Mouse (Mus musculus) kidney, embryonic 15.5 days (tissue): ENCODE measurements around the gene Spp2. TPM values are rescaled to one million over a fixed set of nuclear protein-coding genes. Genes with fewer than 3 reads are reported as not detected.

Experiments
- ATAC-seq: fragments of 200-750 bp; cut with Nextera tagmentation; replicated peaks from 2 replicates; pipeline ENCODE4 v1.8.0; 2017; ENCODE audit warnings: moderate TSS enrichment; ENCODE audit not compliant: low FRiP score
- H3K27ac ChIP-seq: fragments of 300-500 bp; sonication (generic); 2 replicates; pipeline ENCODE4 v1.5.1; 2015; ENCODE audit warnings: mild to moderate bottlenecking, inconsistent platforms
- H3K27me3 ChIP-seq: fragments of 300-500 bp; sonication (generic); 2 replicates; pipeline ENCODE4 v1.6.1; 2015; ENCODE audit warnings: inconsistent platforms
- H3K36me3 ChIP-seq: fragments of 300-500 bp; sonication (generic); 2 replicates; pipeline ENCODE4 v1.6.1; 2015; ENCODE audit warnings: inconsistent platforms
- H3K4me1 ChIP-seq: fragments of 300-500 bp; sonication (generic); 2 replicates; pipeline ENCODE4 v1.6.1; 2015; ENCODE audit warnings: inconsistent platforms
- H3K4me2 ChIP-seq: fragments of 300-500 bp; sonication (generic); 2 replicates; pipeline ENCODE4 v1.6.1; 2015; ENCODE audit warnings: moderate library complexity, mild to moderate bottlenecking, inconsistent platforms
- H3K4me3 ChIP-seq: fragments of 300-500 bp; sonication (generic); replicated peaks from 2 replicates; pipeline ENCODE4 v1.5.1; 2015; ENCODE audit warnings: mild to moderate bottlenecking, inconsistent platforms
- H3K9ac ChIP-seq: fragments of 300-500 bp; sonication (generic); 2 replicates; pipeline ENCODE4 v1.6.1; 2015; ENCODE audit warnings: mild to moderate bottlenecking, inconsistent platforms
- H3K9me3 ChIP-seq: fragments of 300-500 bp; sonication (generic); replicated peaks from 2 replicates; pipeline ENCODE4 v1.6.1; 2016; ENCODE audit warnings: inconsistent platforms
- WGBS: fragments of 180-500 bp; shearing (Covaris S2); methylation state at CpG from one replicate; pipeline ENCODE4 v1.1.7; 2015; ENCODE audit warnings: mixed read lengths; 5-methylcytosine and 5-hydroxymethylcytosine counted together
- polyA plus RNA-seq: library from polyadenylated mRNA; unstranded; fragments of >200 nt; fragmentation: Nextera tagmentation; extraction: Ambion mirVana; gene quantifications from 2 replicates; pipeline ENCODE4 v1.2.1, GENCODE M21; 2015

Gene Spp2
- polyA plus RNA-seq, 1 experiment from 2014 or later: 56.5 TPM

- Histone ChIP-seq H3K9ac (no peak overlapping the region), H3K9me3 (no peaks in the 10 kb centered on the region), H3K4me3 (no peak overlapping the region), H3K4me2 (no peak overlapping the region), H3K27ac (no peak overlapping the region), H3K4me1 (peaks cover 2% of the 10 kb centered on the region; the same call in 1 of the 2 replicates), H3K36me3 (no peaks in the 10 kb centered on the region), H3K27me3 (no peaks in the 10 kb centered on the region)
- WGBS: 81% methylated on average over 5 of the region's 5 CpGs
- ATAC-seq: no peak
Observed at GRCm38 (mm10) chr1:88412013-88412412, 5.3 kb downstream of the Spp2 start.

GRCm38 (mm10) chr1:88418943-88419342 is 12.2 kb downstream of the Spp2 start:
- no peaks in the 10 kb centered on the region for H3K4me1 ChIP-seq
- H3K4me3 ChIP-seq: no peak overlapping the region
- H3K27ac ChIP-seq: no peak overlapping the region
- no peak for ATAC-seq
- no peaks in the 10 kb centered on the region for H3K27me3 ChIP-seq
- WGBS: 70% methylated on average over 2 of the region's 2 CpGs
- H3K9me3 ChIP-seq: no peaks in the 10 kb centered on the region
- H3K36me3 ChIP-seq: no peaks in the 10 kb centered on the region
- H3K4me2 ChIP-seq: no peak overlapping the region
- H3K9ac ChIP-seq: no peak overlapping the region

GRCm38 (mm10) chr1:88422045-88422444 is 15.3 kb downstream of the Spp2 start:
- no peak overlapping the region for H3K4me2 ChIP-seq
- no peak overlapping the region for H3K9ac ChIP-seq
- no peaks in the 10 kb centered on the region for H3K27me3 ChIP-seq
- 82% methylated on average over 10 of the region's 10 CpGs for WGBS
- no peaks in the 10 kb centered on the region for H3K36me3 ChIP-seq
- H3K9me3 ChIP-seq: no peaks in the 10 kb centered on the region
- no peak for ATAC-seq
- no peak overlapping the region for H3K27ac ChIP-seq
- 0 out of 2 replicates have a peak, but pooled peaks cover 2% of the 10 kb centered on the region for H3K4me1 ChIP-seq
- no peak overlapping the region for H3K4me3 ChIP-seq

GRCm38 (mm10) chr1:88422846-88423395 is 16.2 kb downstream of the Spp2 start:
- H3K4me3 ChIP-seq: no peak overlapping the region
- no peak overlapping the region for H3K4me2 ChIP-seq
- no peaks in the 10 kb centered on the region for H3K27me3 ChIP-seq
- 61% methylated on average over 7 of the region's 7 CpGs for WGBS
- H3K36me3 ChIP-seq: no peaks in the 10 kb centered on the region
- no peak for ATAC-seq
- H3K9ac ChIP-seq: no peak overlapping the region
- H3K9me3 ChIP-seq: no peaks in the 10 kb centered on the region
- 0 out of 2 replicates have a peak, but pooled peaks cover 2% of the 10 kb centered on the region for H3K4me1 ChIP-seq
- H3K27ac ChIP-seq: no peak overlapping the region

GRCm38 (mm10) chr1:88424602-88425252 is 18.0 kb downstream of the Spp2 start:
- Histone ChIP-seq H3K4me1 (0 out of 2 replicates have a peak, but pooled peaks cover 5% of the 10 kb centered on the region), H3K9me3 (no peaks in the 10 kb centered on the region), H3K36me3 (no peaks in the 10 kb centered on the region), H3K9ac (no peak overlapping the region), H3K4me3 (no peak overlapping the region), H3K27ac (no peak overlapping the region), H3K27me3 (no peaks in the 10 kb centered on the region), H3K4me2 (no peak overlapping the region)
- 29% methylated on average over 8 of the region's 8 CpGs for WGBS
- ATAC-seq: no peak; the same call in 1 of the 2 replicates

GRCm38 (mm10) chr1:88427987-88428741 is 21.4 kb downstream of the Spp2 start:
- H3K4me3 ChIP-seq: no peak overlapping the region
- H3K27ac ChIP-seq: no peak overlapping the region
- no peak for ATAC-seq
- H3K4me1 ChIP-seq: 0 out of 2 replicates have a peak, but pooled peaks cover 5% of the 10 kb centered on the region
- no peaks in the 10 kb centered on the region for H3K36me3 ChIP-seq
- no peak overlapping the region for H3K9ac ChIP-seq
- WGBS: 66% methylated on average over 11 of the region's 11 CpGs
- no peaks in the 10 kb centered on the region for H3K9me3 ChIP-seq
- H3K4me2 ChIP-seq: no peak overlapping the region
- no peaks in the 10 kb centered on the region for H3K27me3 ChIP-seq

- Histone ChIP-seq H3K36me3 (no peaks in the 10 kb centered on the region), H3K9me3 (no peaks in the 10 kb centered on the region), H3K4me3 (no peak overlapping the region), H3K4me1 (0 out of 2 replicates have a peak, but pooled peaks cover 5% of the 10 kb centered on the region), H3K4me2 (no peak overlapping the region), H3K9ac (no peak overlapping the region), H3K27ac (no peak overlapping the region), H3K27me3 (no peaks in the 10 kb centered on the region)
- no peak for ATAC-seq
- 22% methylated on average over 1 of the region's 1 CpGs for WGBS
Observed at GRCm38 (mm10) chr1:88429413-88429812, 22.7 kb downstream of the Spp2 start.

- Histone ChIP-seq H3K9ac (no peak overlapping the region), H3K4me2 (no peak overlapping the region), H3K27me3 (no peaks in the 10 kb centered on the region), H3K36me3 (no peaks in the 10 kb centered on the region), H3K9me3 (no peaks in the 10 kb centered on the region), H3K4me3 (no peak overlapping the region), H3K4me1 (0 out of 2 replicates have a peak, but pooled peaks cover 3% of the 10 kb centered on the region), H3K27ac (no peak overlapping the region)
- ATAC-seq: no peak
- 82% methylated on average over 4 of the region's 4 CpGs for WGBS
Observed at GRCm38 (mm10) chr1:88431262-88431661, 24.5 kb downstream of the Spp2 start.

GRCm38 (mm10) chr1:88432601-88433000 is 25.8 kb downstream of the Spp2 start:
- no peak overlapping the region for H3K27ac ChIP-seq
- no peak for ATAC-seq
- WGBS: 42% methylated on average over 3 of the region's 3 CpGs
- H3K4me2 ChIP-seq: no peak overlapping the region
- H3K4me1 ChIP-seq: 0 out of 2 replicates have a peak, but pooled peaks cover 3% of the 10 kb centered on the region
- H3K4me3 ChIP-seq: no peak overlapping the region
- H3K27me3 ChIP-seq: no peaks in the 10 kb centered on the region
- no peak overlapping the region for H3K9ac ChIP-seq
- H3K9me3 ChIP-seq: no peaks in the 10 kb centered on the region
- H3K36me3 ChIP-seq: no peaks in the 10 kb centered on the region

GRCm38 (mm10) chr1:88433096-88433883 is 26.5 kb downstream of the Spp2 start:
- H3K9ac ChIP-seq: no peak overlapping the region
- H3K36me3 ChIP-seq: no peaks in the 10 kb centered on the region
- no peak overlapping the region for H3K4me2 ChIP-seq
- no peak overlapping the region for H3K27ac ChIP-seq
- no peak overlapping the region for H3K4me3 ChIP-seq
- H3K27me3 ChIP-seq: no peaks in the 10 kb centered on the region
- ATAC-seq: no peak
- H3K4me1 ChIP-seq: 0 out of 2 replicates have a peak, but pooled peaks cover 3% of the 10 kb centered on the region
- 82% methylated on average over 6 of the region's 6 CpGs for WGBS
- no peaks in the 10 kb centered on the region for H3K9me3 ChIP-seq

GRCm38 (mm10) chr1:88434057-88434456 is 27.3 kb downstream of the Spp2 start:
- no peaks in the 10 kb centered on the region for H3K9me3 ChIP-seq
- H3K27me3 ChIP-seq: no peaks in the 10 kb centered on the region

More at GRCm38 (mm10) chr1:88434057-88434456, 27.3 kb downstream of the Spp2 start:
- ATAC-seq: no peak
- Histone ChIP-seq H3K9ac (no peak overlapping the region), H3K27ac (no peak overlapping the region), H3K36me3 (no peaks in the 10 kb centered on the region), H3K4me3 (no peak overlapping the region), H3K4me2 (no peak overlapping the region), H3K4me1 (0 out of 2 replicates have a peak, but pooled peaks cover 3% of the 10 kb centered on the region)
- WGBS: 78% methylated on average over 4 of the region's 4 CpGs
